Mouse (Mus musculus) liver, adult 2 months (tissue): ENCODE results near the gene Ulk4.

Source experiments
- CTCF ChIP-seq: fragments of 200-500 bp; IDR thresholded peaks from 2 replicates; pipeline ENCODE4 v1.5.1; 2011; ENCODE audit warnings: low read depth, low read length, control low read depth
- POLR2A ChIP-seq: fragments of 200-500 bp; IDR thresholded peaks from 2 replicates; pipeline ENCODE4 v1.6.1; 2011; ENCODE audit warnings: low read length, control low read depth; ENCODE audit not compliant: insufficient read depth; ENCODE audit errors: extremely low read depth

- TF ChIP-seq CTCF (no peak), POLR2A (no peak)
Measured at GRCm38 (mm10) chr9:121023526-121024264, 253.3 kb downstream of the Ulk4 start.
